Mouse (Mus musculus): ENCODE results near the gene Il34.

The Il34 gene

DNA sequence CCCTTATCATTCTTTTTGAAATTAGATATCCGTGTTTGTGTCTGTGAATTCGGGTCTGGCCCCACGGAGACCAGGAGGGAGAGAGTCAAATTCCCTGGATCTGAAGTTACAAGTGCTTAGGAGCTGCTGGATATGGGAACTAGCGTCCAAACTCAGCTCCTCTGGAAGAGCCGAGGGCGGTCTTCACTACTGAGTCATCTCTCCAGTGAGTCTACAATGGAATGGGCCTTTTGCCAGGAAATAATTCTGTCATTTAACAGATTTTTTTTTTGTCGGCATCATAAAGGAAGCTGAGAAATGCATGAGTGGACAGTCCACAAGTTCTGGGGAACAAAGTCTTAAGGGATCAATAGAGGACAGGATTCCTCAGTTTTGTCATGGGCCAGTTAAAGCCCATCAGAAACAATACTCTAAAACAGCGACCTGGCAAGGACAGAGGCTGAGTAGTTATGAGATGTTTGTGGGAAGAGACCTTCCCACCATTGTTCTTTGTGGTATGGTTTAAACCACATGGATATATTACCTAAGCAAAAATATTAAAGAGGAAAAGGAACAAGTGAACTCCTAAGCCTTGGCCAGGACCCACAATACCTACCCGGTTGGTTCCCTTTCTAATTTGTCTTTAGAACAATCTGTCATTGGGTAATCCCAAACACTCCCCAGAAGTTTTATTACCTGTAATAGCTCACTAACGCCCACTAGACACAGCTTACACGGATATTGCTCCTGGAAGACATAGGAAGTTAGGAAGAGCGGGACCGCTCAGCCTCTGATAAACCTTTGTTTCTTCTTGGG lies 25.6 kb downstream of the Il34 start:
- CTCF ChIA-PET, result no interaction called here

DNA sequence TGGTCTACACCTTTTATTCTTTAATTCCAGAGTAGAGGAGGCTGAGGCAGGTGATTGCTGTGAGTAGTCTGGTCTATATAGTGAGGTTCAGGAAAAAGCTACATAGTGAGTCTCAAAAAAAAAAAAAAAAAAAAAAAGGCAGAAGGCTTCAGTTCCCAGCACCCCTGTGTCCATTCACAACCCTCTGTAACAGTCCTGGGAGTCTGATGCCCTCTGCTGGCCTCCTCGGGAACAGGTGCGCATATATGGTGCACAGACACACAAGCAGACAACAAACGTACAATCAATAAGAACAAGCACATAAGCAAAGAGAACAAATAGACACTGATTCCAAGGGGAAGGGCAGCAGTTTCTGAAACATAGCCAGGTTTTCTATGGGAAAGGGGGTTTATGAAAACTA lies 29.4 kb downstream of the Il34 start:
- CTCF ChIA-PET, result interaction anchor here (0.7 kb wide), 1 partner anchor 37 kb away, joined by 5 read pairs; no protein-coding TSS in a partner anchor

- CTCF ChIA-PET, result no interaction called here
Measured at GRCm38 (mm10) chr8:110775721-110776120, 30.0 kb downstream of the Il34 start.

DNA sequence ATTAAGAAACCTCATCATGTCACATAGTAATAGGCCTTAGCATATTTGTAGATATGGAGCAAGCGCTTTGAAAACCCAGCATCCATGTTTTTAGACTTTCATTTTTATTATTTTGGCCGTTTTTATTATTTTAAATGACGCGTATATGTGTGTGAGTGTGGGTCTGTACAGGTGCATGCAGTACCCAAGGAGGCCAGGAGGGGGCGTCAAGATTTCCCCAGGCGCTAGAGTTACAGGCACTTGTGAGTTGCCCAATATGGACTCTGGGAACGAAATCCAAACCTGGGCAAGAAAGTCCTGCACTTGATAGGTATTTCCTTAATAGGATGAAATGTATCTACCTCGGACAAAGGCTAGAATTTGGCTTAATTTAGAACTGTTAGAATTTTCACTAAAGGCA lies 30.4 kb downstream of the Il34 start:
- CTCF ChIA-PET, result no interaction called here

GRCm38 (mm10) chr8:110774725-110775124 lies 31.0 kb downstream of the Il34 start:
- CTCF ChIA-PET, result no interaction called here

DNA sequence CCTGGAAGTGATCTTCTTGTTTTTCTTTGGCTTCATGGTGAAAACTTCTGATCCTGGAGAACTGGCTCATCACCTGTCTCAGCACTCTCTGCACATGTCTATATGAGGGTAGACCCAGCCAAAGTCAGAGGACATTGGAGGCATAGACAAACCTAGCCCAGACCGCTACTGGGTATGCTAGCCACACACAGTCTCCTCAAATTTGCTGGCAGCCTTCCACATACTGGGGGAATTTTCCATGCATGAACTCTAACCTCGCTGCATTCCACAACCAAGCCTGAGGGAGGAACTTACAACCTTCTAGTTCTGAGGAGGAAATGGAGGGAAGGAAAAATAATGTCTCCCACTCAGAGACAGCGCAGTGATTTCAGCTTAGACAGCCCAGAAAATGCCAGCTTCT lies 31.7 kb downstream of the Il34 start:
- CTCF ChIA-PET, result no interaction called here

DNA sequence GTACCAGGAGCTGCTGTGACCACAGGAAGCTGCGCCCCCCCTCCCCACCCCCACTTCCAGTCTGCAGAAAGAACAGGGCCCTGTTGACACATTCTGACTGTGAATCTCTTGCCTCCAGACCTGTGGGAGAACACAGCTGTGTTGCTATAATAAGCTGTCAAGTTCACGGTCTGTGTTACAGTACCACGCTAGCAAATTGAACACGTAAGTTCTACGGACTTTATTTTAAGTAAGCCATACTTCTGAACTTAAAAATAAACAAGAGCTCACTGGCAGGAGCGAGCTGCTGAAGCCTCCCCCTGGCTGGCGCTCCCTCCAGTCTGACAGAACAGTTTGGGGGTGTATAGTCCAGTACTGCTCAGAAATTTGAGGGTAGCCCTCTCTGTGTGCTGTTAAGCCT lies 33.3 kb downstream of the Il34 start:
- CTCF ChIA-PET, result interaction anchor here (0.6 kb wide), 1 partner anchor 347 kb away, joined by 12 read pairs; no protein-coding TSS in a partner anchor

DNA sequence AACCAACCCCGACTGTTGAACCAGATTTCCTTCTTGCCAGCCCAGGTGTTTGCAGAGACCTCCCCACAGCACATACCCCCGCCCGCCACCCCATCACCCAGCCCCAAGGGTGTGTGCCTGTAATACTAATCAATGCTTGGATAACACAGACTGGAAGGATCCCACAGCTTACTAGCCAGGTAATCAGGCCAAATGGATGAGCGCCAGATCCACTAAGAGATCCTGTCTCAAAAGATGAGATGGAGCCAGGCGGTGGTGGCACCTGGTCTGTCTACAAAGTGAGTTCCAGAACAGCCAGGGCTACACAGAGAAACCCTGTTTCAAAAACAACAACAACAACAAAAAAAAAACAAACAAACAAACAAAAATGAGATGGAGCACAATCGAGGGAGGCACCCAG lies 38.5 kb downstream of the Il34 start:
- CTCF ChIA-PET, result no interaction called here

DNA sequence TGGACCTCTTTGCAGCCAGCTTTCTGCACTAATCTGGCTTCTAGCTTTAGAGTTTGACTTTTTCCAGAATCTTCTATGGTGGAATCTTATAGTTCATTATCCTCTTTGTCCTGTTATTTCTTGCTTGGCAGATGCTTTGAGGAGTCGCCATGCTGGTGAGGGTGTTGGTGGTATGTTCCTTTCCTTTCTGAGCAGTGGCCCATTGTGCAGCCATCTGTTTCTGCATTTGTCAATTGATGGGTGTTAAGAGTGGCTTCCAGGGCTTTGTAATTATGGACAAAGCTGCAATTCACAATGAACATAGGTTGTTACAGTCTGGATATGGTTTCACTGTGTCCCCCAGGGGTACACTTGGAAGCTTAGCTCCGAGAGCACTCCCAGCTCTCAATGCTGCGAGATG lies 41.1 kb downstream of the Il34 start:
- CTCF ChIA-PET, result no interaction called here

DNA sequence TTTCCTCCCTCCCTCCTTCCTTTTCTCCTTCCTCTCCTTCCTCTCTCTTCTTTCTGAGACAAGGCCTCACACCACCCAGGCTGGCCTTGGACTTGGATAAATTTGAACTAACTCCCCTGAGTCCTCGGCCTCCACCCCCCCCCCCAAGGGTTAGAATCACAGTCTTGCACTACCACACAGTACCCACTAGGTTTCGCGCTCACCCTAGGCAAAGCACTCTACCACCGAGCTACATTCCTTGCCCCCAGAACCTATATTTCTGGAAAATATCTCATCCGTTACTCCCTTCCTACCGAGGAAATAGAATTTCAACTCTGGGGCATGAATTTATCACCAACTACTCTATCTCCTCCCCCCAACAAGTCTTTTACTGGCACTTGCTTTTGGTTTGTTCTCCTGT lies 43.7 kb downstream of the Il34 start:
- CTCF ChIA-PET, result interaction anchor here (0.7 kb wide), 1 partner anchor 78 kb away, joined by 3 read pairs; no protein-coding TSS in a partner anchor

GRCm38 (mm10) chr8:110761185-110761584 lies 44.5 kb downstream of the Il34 start:
- CTCF ChIA-PET, result interaction anchor here (0.7 kb wide), 1 partner anchor 78 kb away, joined by 3 read pairs; no protein-coding TSS in a partner anchor

DNA sequence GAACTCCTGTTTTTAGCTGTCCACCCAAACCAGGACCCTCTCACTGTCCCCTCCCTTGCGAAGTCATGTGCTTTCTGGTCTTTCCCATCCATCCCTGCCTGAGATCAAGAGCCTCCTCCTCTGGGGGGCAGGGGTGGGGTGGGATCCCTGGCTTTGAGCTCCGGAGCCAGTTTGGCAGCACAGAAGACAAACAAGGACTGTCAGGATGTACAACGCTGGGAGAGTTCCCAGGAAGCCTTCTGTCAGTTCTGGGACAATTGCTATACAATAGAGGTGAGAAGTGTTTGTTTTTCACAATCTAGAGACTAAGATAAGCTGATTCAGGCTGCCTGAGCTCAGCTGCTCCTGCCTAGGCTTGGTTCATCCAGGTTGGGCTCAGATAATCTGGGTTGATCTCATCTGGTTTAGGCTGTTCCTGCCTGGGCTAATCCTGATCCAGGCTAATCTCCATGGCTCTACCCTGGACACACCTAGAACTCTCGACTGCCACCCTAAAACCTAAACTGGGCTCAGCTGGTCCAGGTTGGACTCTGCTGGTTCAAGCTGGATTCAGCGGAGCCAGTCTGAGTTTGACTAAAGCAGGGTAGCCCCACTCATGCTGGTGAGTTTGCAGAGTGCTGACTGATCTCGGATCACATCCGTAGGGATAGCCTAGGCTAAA lies 45.3 kb downstream of the Il34 start:
- CTCF ChIA-PET, result no interaction called here

GRCm38 (mm10) chr8:110756196-110756595 lies 49.5 kb downstream of the Il34 start:
- CTCF ChIA-PET, result no interaction called here

DNA sequence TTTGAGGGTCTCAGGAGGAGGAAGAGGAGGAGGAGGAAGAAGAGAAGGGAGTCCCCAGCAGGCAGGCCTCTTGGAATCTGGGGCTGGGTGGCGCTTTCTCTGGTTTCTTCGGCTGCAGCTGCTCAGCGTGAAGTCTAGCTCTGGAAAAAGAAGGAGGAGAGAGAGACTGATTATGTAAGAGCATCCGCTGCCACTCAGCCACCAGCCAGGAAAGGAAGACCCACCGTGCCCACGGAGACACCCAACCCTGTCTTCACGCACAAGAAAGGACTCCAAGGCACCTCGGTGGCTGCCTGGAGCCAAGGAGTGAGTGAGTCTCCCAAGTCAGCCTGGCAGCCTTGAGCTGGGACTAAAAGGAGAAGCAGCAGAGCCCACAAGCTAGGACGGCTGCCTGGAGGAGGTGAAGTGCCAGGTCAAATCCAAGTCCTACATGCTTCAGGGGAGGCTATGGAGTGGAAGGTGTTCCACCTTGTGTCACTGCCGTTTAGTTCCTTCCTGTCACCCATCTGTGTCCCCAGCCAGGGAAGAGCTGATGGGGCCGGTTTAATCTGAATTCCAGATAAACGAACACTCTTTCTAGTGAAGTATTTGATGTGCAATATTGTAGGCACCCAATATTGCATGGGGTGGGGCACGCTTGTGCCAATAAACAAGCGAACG lies 50.1 kb downstream of the Il34 start:
- CTCF ChIA-PET, result no interaction called here

DNA sequence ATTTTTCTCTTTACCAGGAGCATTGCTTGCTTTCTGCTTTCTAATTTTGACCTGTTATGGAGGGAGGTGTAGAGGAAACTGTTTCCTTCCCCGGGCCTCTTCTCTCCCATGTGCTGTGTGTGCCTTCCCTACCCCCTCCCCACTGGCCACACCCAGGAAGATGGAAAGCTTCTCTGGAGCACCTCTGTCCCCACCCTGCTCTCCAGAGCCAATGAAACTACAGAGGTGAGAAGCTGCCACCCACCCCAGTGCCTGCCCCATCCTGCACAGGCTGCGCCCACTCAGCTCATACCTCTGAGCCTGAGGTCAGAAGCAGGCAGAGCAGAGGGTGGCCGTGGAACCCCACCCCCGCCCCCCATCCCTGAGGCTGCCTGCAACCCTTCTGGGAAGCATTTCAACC lies 51.0 kb downstream of the Il34 start:
- CTCF ChIA-PET, result no interaction called here

GRCm38 (mm10) chr8:110751490-110751889 lies 54.2 kb downstream of the Il34 start:
- CTCF ChIA-PET, result no interaction called here

GRCm38 (mm10) chr8:110750269-110750668 lies 55.5 kb downstream of the Il34 start:
- CTCF ChIA-PET, result no interaction called here

- CTCF ChIA-PET, result no interaction called here
Measured at GRCm38 (mm10) chr8:110749500-110750170, 56.1 kb downstream of the Il34 start.

DNA sequence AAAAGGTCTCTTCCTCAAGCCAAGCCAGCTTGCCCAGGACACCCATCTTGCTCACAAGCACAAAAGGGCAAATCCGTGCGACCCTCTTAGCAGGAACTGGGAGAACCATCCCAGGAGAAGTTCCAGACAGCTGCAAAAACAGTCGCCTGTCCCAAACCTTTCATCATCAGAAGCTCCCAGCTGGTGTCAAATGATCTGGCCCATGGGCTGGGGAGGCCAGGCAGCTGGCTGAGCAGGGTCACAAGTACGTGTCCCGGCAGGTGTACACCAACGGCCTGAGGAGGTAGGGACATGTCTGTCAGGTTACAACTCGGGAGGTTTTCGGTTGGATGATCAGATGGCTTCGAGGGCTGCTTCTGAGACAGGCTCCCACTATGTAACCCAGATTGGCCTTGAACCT lies 59.1 kb downstream of the Il34 start:
- CTCF ChIA-PET, result no interaction called here

DNA sequence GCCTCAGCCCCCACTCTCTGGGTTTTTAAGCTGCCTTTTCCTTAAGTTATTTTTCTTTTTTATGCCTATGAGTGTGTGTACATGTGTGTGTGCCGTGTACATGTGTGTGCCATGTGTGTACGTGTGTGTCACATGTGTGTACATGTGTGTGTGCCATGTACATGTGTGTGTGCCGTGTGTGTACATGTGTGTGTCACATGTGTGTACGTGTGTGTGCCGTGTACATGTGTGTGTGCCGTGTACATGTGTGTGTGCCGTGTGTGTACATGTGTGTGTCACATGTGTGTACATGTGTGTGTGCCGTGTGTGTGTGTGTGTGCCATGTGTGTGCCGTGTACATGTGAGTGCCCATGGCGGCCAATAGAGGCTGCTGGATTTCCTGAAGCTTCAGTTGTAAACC lies 60.6 kb downstream of the Il34 start:
- CTCF ChIA-PET, result no interaction called here

DNA sequence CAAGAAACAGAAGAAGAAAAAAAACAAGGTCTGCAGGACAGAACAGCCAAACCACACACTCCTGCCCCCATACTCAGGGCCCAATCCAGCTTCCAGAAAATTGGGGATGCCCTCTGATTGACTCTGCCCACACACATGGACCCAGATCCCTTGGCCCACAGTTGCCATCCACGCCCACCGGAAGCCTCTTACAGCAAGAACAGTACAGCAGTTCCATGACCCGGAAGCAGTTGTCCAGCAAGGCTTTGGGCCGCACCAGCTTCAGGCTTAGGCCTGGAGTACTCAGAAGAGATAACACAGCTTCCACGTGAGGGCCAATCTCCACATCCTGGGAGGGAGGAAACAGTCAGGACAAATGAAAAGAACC lies 63.3 kb downstream of the Il34 start:
- CTCF ChIA-PET, result no interaction called here

DNA sequence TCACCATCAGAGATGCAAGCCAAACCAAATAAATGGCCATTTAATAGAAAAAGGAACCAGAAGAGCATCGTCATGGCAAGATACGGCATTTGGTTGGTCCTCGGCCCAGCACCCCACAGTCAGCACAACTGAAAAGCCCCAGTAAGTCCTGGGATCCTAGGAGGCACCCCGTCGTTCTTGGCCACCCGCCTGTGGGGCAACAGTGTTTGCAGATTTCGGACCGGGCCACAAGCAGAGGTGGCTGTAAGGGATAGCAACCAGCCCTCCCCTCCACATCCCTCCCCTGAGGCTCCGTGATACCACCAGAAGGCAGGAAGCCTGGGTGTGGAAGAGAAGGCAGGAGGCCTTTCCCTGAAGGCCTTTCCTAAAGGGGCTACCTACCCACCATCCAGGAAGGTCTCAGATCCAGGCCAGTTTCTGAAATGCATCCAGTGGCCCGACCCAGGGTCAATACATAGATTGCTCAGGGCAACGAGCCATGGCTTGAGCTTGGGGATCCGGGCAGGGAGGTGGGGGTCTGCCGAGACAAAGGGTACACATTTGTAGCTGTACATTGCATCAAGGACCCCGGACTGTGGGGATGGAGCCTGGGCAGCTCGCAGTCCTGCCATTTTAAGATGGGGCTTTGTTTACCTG lies 63.8 kb downstream of the Il34 start:
- CTCF ChIA-PET, result no interaction called here
